Mouse (Mus musculus): ENCODE measurements at regions not wholly inside any gene's neighbourhood (a gene's known extent, or its start where the extent isn't known, plus 50 kb on each side); places are given as distances from the start of the nearest gene placed in this dataset.

DNA sequence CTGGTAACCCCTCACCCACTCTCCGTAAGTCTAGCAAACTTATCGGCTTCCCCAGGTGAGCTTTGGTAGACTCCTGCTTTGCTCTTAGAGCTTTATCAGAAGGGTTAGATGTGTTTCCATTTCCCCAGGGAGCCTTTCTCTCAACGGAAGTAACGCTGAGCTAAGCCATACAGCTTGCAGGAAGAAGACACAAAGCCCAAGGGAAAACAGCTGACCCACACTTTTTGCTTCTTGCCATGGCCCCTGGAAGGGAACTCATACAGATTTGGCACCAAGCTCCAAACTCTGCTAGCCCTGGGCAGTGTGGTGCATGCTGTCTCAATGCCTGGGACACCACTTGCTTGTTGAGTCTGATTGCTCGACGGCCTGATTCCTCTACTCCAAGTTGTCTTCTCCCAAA is 242.6 kb downstream of the Sipa1l2 start:
- in situ Hi-C loops (cut with MboI, MseI): no loop called here

- in situ Hi-C loops (cut with MboI, MseI): no loop called here
These were observed 243.9 kb downstream of the Sipa1l2 start for GRCm38 (mm10) chr8:125325736-125326135.

GRCm38 (mm10) chr8:125322561-125322960 is 247.0 kb downstream of the Sipa1l2 start:
- in situ Hi-C loops (cut with MboI, MseI): loop anchor here (25.0 kb wide), 1 partner anchor 1585 kb away; no protein-coding TSS in a partner anchor

- in situ Hi-C loops (cut with MboI, MseI): loop anchor here (25.0 kb wide), 1 partner anchor 1580 kb away; no protein-coding TSS in a partner anchor
These were observed 252.0 kb downstream of the Sipa1l2 start for GRCm38 (mm10) chr8:125317584-125317991.

DNA sequence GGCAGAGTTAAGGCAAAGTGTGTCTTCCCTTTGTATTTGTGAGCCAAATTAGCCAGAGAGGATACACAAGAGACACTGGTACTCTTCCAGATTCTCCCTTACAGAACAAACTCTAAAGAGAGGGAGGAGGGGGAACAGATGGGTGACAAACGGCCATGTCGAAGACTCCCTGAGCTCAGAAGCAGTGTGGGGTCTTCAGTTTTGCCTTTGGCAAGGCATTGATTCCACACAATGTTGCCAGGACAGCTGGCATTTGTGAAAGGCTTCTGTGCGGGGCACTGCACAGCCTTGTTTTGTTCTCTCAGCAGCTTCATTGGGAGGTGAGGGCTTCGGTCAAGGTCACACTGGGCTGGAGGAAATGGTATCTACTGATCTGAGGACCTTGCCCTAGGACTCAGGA is 253.9 kb downstream of the Sipa1l2 start:
- in situ Hi-C loops (cut with MboI, MseI): loop anchor here (25.0 kb wide), 1 partner anchor 1578 kb away; no protein-coding TSS in a partner anchor

DNA sequence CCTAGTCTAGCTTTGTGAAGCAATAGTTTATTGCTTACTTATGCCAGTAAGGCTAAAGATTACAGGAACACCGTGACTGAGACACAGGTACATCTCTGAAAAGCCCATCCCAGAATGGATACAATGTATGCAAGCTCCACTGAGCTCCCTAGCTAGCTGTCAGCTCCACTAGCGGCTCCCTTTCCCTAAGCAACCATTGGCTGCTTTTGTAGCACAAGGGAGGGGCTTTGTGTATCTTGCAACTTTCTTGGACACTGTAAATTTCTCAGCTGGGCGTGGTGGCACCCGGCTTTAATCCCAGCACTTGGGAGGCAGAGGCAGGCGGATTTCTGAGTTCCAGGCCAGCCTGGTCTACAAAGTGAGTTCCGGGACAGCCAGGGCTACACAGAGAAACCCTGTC is 254.6 kb downstream of the Sipa1l2 start:
- in situ Hi-C loops (cut with MboI, MseI): loop anchor here (25.0 kb wide), 1 partner anchor 1578 kb away; no protein-coding TSS in a partner anchor

DNA sequence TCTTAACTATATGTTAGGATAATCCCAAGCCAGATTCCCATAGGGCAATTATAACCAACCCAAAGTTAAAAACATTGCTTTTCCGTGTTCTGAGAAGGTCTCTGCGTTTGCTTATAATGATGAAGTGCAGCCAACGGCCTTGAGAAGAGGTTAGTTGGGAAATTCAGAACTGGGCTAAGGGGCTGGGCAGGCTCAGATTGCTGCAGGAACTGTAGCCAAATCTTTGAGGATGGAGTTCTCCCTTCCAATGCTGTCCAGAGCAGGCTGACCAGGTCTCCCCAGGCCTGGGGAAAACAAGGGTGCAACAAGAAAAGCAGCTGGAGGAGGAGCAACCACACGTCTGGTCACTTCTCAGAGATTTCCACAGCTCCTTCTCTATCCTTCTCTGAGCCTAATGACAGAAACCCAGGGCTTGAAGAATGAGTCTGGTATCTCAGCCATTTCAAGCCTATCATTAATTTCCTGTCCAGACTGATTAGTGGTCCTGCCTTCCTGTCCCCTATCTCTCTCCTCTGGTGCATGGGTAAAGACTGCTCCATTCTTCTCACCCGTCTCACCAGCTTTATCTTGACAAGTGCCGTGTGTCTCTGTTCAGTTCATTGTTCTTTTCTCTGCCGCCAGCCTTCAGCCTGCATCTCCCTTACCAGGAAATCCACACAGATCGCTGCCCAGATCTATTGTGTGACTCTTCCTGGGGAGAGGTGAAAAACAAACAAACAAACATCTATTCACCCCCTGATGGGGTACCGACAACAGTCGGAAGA is 255.2 kb downstream of the Sipa1l2 start:
- in situ Hi-C loops (cut with MboI, MseI): loop anchor here (25.0 kb wide), 1 partner anchor 1577 kb away; no protein-coding TSS in a partner anchor

- in situ Hi-C loops (cut with MboI, MseI): loop anchor here (25.0 kb wide), 1 partner anchor 1574 kb away; no protein-coding TSS in a partner anchor
These were observed 257.4 kb downstream of the Disc1 start for GRCm38 (mm10) chr8:125311228-125312053.

Measured in T-helper 2 cell (primary cell).